Mouse (Mus musculus) cortical plate, adult 2 months (tissue): ENCODE measurements around the gene Myh7.

Experiments
- CTCF ChIP-seq: fragments of 200-500 bp; IDR thresholded peaks from 2 replicates; pipeline ENCODE4 v1.5.1; 2011; ENCODE audit warnings: mild to moderate bottlenecking, control low read depth, low read length; ENCODE audit not compliant: insufficient read depth; ENCODE audit errors: extremely low read depth
- POLR2A ChIP-seq: fragments of 200-500 bp; IDR thresholded peaks from 2 replicates; pipeline ENCODE4 v1.6.1; 2011; ENCODE audit warnings: mild to moderate bottlenecking, low read length, control low read depth; ENCODE audit not compliant: insufficient read depth; ENCODE audit errors: extremely low read depth

DNA sequence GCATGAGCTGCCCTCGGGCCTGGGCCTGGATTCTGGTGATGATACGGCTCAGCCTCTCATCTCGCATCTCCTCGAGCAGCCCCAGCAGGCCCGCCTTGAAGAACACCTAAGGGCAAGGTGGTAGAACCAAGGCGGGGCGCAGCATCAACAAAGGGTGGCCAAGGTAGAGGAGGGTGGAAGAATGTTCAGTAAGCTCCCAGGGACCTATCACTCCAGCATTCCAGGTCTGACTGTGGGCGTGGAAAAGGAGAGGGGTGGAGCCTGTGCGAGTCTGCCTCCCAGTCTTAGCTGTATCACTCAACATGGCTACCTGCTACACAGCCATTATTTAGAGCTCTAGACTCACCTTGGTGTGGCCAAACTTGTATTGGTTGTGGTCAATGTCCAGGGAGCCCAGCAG, 37.9 kb downstream of the Myh7 start:
- no peak for TF ChIP-seq CTCF
- TF ChIP-seq POLR2A: no peak
